Mouse (Mus musculus): ENCODE results near the gene Rab19. TPM values are rescaled to one million over a fixed set of nuclear protein-coding genes. Genes with fewer than 3 reads are reported as not detected.

Gene Rab19
- polyA plus RNA-seq, 1 experiment from 2014 or later: 0.32 TPM

GRCm38 (mm10) chr6:39420867-39421266 is 39.9 kb downstream of the Rab19 start:
- Histone ChIP-seq H3K27ac (peak overlapping the region; percentile 91; the same call in 1 of the 2 replicates), H3K9ac (no peak overlapping the region), H3K4me3 (peak overlapping the region; percentile 87; the same call in 1 of the 2 replicates), H3K36me3 (no peaks in the 10 kb centered on the region), H3K4me2 (replicated peaks) (peak overlapping the region; percentile 69), H3K9me3 (no peaks in the 10 kb centered on the region), H3K4me1 (peaks cover 9% of the 10 kb centered on the region), H3K27me3 (replicated peaks) (0 out of 2 replicates have a peak, but pooled peaks cover 3% of the 10 kb centered on the region)
- WGBS: 52% methylated on average over 4 of the region's 4 CpGs
- ATAC-seq (ENCODE audit: low FRiP score, low read depth): 0 out of 2 replicates have a peak, but pooled peaks have one; percentile 1

DNA sequence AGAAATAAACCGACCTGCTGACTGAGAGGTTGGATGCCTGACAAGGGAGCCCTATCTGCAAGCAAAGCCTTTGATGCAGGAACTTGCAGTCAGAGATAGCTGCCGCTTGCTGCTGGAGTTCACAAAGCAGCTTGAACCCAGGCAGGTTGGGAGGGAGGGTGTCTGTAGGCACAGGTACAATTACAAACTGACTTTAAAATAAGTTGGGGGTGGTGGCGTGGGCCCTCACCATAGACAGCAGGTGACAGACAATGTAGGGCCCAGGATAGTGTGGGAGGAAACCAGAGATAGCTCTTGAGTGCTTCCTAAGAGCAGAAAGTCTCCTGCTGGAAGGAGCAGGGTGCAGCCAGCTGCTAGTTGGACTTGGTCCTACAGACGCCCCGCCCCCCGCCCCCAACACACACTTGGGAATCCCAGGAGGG is 42.2 kb downstream of the Rab19 start:
- no peak overlapping the region for H3K4me3 ChIP-seq
- 0 out of 2 replicates have a peak, but pooled peaks cover 3% of the 10 kb centered on the region for H3K27me3 ChIP-seq (replicated peaks)
- no peaks in the 10 kb centered on the region for H3K9me3 ChIP-seq
- H3K36me3 ChIP-seq: no peaks in the 10 kb centered on the region
- peaks cover 3% of the 10 kb centered on the region for H3K4me1 ChIP-seq
- WGBS: 65% methylated on average over 6 of the region's 6 CpGs
- no peak for ATAC-seq (ENCODE audit: low FRiP score, low read depth)
- no peak overlapping the region for H3K4me2 ChIP-seq (replicated peaks)
- no peak overlapping the region for H3K27ac ChIP-seq
- H3K9ac ChIP-seq: no peak overlapping the region

DNA sequence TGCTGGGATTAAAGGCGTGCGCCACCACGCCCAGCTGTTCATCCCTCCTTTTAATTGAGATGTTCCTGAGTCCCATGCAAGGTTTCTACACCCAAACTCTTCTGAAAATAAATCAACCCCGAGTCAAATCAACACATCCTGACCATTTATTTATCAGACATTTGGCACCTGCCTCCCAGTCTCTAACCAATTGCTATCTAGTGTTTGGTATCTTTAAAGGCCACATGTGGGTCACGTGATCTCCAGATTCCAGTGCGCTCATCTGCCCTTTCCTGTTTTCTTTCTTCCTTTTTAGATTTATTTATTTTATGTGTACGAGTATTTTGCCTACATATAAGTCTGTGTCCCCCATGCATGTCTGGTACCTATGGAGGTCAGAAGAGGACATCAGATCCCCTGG is 42.7 kb downstream of the Rab19 start:
- Histone ChIP-seq H3K4me2 (replicated peaks) (no peak overlapping the region), H3K9me3 (no peaks in the 10 kb centered on the region), H3K9ac (no peak overlapping the region), H3K4me1 (no peaks in the 10 kb centered on the region), H3K36me3 (no peaks in the 10 kb centered on the region), H3K27me3 (replicated peaks) (0 out of 2 replicates have a peak, but pooled peaks cover 3% of the 10 kb centered on the region), H3K4me3 (no peak overlapping the region), H3K27ac (no peak overlapping the region)
- 89% methylated on average over 7 of the region's 7 CpGs for WGBS
- ATAC-seq (ENCODE audit: low FRiP score, low read depth): no peak

GRCm38 (mm10) chr6:39425181-39425580 is 44.2 kb downstream of the Rab19 start:
- H3K27ac ChIP-seq: no peak overlapping the region
- 83% methylated on average over 2 of the region's 2 CpGs for WGBS
- ATAC-seq (ENCODE audit: low FRiP score, low read depth): no peak
- H3K27me3 ChIP-seq (replicated peaks): 0 out of 2 replicates have a peak, but pooled peaks cover 3% of the 10 kb centered on the region
- H3K4me1 ChIP-seq: no peaks in the 10 kb centered on the region
- no peaks in the 10 kb centered on the region for H3K9me3 ChIP-seq
- H3K36me3 ChIP-seq: no peaks in the 10 kb centered on the region
- no peak overlapping the region for H3K4me3 ChIP-seq
- H3K4me2 ChIP-seq (replicated peaks): no peak overlapping the region
- no peak overlapping the region for H3K9ac ChIP-seq

DNA sequence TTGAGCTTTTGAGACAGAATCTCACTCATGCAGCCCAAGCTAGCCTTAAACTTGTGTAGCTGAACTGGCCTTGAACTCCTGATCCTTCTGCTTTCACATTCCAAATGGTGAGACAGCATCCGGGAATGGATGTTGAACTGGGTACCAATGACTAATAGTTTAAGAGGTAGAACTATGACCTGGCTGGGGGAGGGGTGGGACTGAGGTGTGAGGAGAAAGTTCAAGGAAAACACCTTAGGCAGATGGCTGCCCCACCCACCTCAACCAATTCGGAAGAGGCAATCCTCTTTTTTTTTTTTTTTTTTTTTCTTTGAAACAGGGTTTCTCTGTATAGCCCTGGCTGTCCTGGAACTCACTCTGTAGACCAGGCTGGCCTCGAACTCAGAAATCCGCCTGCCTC is 45.8 kb downstream of the Rab19 start:
- H3K36me3 ChIP-seq: no peaks in the 10 kb centered on the region
- H3K4me1 ChIP-seq: no peaks in the 10 kb centered on the region
- no peak overlapping the region for H3K27ac ChIP-seq
- H3K9ac ChIP-seq: no peak overlapping the region
- H3K4me2 ChIP-seq (replicated peaks): no peak overlapping the region
- WGBS: 88% methylated on average over 4 of the region's 4 CpGs
- 0 out of 2 replicates have a peak, but pooled peaks cover 3% of the 10 kb centered on the region for H3K27me3 ChIP-seq (replicated peaks)
- ATAC-seq (ENCODE audit: low FRiP score, low read depth): no peak
- no peaks in the 10 kb centered on the region for H3K9me3 ChIP-seq
- no peak overlapping the region for H3K4me3 ChIP-seq

GRCm38 (mm10) chr6:39427276-39428003 is 46.5 kb downstream of the Rab19 start:
- Histone ChIP-seq H3K9me3 (no peaks in the 10 kb centered on the region), H3K9ac (no peak overlapping the region), H3K36me3 (no peaks in the 10 kb centered on the region)

DNA sequence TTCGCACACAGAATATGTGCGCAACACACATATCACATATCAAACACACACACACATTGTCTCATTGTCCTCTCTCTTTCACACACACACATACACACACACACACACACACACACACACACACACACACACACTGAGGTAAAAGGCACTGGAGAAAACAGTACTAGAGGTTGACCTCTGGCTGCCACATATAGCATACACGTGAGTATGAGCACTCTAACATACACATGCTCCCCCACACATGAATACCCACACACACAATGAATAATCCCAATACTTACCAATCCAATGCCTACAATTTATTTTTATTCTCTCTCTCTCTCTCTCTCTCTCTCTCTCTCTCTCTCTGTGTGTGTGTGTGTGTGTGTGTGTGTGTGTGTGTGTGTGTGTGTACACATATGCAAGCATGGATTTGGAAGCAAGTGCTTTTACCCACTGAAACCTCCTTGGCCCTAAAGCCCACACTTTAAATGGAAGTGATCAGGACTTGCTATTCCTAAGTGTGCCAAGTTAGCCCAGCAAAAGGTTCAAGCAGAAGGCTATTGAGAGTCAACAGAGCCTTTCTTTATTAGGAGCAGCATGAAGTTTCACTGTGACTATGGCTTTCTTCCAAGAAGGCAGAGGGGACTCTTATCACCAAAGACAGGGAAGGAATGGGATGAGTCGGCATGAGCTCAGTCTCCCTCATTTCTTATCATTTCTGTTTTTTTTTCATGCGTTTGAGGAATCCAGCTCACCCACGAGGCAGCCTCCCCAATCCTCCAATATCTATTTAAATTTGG is 48.2 kb downstream of the Rab19 start:
- no peaks in the 10 kb centered on the region for H3K36me3 ChIP-seq
- H3K27ac ChIP-seq: no peak overlapping the region
- H3K4me3 ChIP-seq: no peak overlapping the region
- H3K27me3 ChIP-seq (replicated peaks): no peaks in the 10 kb centered on the region
- WGBS: 92% methylated on average over 6 of the region's 6 CpGs
- no peak for ATAC-seq (ENCODE audit: low FRiP score, low read depth)
- H3K9ac ChIP-seq: no peak overlapping the region
- H3K9me3 ChIP-seq: no peaks in the 10 kb centered on the region
- no peak overlapping the region for H3K4me2 ChIP-seq (replicated peaks)
- no peaks in the 10 kb centered on the region for H3K4me1 ChIP-seq

More at GRCm38 (mm10) chr6:39427276-39428003, 46.5 kb downstream of the Rab19 start:
- Histone ChIP-seq H3K4me2 (replicated peaks) (no peak overlapping the region), H3K27me3 (replicated peaks) (no peaks in the 10 kb centered on the region), H3K27ac (no peak overlapping the region), H3K4me3 (no peak overlapping the region), H3K4me1 (no peaks in the 10 kb centered on the region)
- ATAC-seq (ENCODE audit: low FRiP score, low read depth): no peak
- 92% methylated on average over 4 of the region's 4 CpGs for WGBS

DNA sequence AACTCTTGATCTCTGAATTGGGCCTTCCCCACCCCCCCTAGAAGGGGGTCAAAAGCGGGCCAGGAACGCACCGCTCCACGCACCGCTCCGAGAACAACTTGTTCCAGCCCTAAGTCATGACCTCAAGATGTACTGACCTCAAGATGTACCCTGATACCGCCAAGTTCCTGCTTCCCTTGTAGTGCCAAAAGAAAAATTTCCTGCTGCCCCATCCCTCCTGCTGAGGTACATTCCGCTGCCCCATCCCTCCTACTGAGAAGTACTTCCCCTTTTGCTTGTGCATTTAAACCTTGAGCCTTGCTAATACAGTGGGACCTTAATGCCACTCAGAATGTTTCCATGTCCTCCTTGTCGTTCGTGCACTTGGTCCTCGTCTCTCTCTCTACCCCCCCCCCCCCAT is 49.7 kb downstream of the Rab19 start:
- Histone ChIP-seq H3K4me2 (replicated peaks) (no peak overlapping the region), H3K9ac (no peak overlapping the region), H3K9me3 (no peaks in the 10 kb centered on the region), H3K27me3 (replicated peaks) (no peaks in the 10 kb centered on the region), H3K4me3 (no peak overlapping the region), H3K4me1 (peaks cover 5% of the 10 kb centered on the region; the same call in 1 of the 2 replicates), H3K27ac (no peak overlapping the region), H3K36me3 (no peaks in the 10 kb centered on the region)
- ATAC-seq (ENCODE audit: low FRiP score, low read depth): no peak
- 72% methylated on average over 11 of the region's 11 CpGs for WGBS

- WGBS: 89% methylated on average over 4 of the region's 4 CpGs
- no peak overlapping the region for H3K9ac ChIP-seq
- H3K27me3 ChIP-seq (replicated peaks): no peaks in the 10 kb centered on the region
- no peak for ATAC-seq (ENCODE audit: low FRiP score, low read depth)
- no peak overlapping the region for H3K4me2 ChIP-seq (replicated peaks)
- no peak overlapping the region for H3K27ac ChIP-seq
- no peaks in the 10 kb centered on the region for H3K36me3 ChIP-seq
- no peak overlapping the region for H3K4me3 ChIP-seq
- no peaks in the 10 kb centered on the region for H3K9me3 ChIP-seq
- H3K4me1 ChIP-seq: peaks cover 5% of the 10 kb centered on the region; the same call in 1 of the 2 replicates
Measured at GRCm38 (mm10) chr6:39433174-39433573, 52.2 kb downstream of the Rab19 start.

- H3K4me3 ChIP-seq: no peak overlapping the region
- ATAC-seq (ENCODE audit: low FRiP score, low read depth): no peak
- no peak overlapping the region for H3K27ac ChIP-seq
- no peaks in the 10 kb centered on the region for H3K36me3 ChIP-seq
- peaks cover 5% of the 10 kb centered on the region; the same call in 1 of the 2 replicates for H3K4me1 ChIP-seq
- H3K9me3 ChIP-seq: no peaks in the 10 kb centered on the region
- H3K4me2 ChIP-seq (replicated peaks): no peak overlapping the region
- H3K9ac ChIP-seq: no peak overlapping the region
- no peaks in the 10 kb centered on the region for H3K27me3 ChIP-seq (replicated peaks)
Measured at GRCm38 (mm10) chr6:39433701-39434100, 52.7 kb downstream of the Rab19 start.

- Histone ChIP-seq H3K4me1 (peaks cover 5% of the 10 kb centered on the region; the same call in 1 of the 2 replicates), H3K4me3 (no peak overlapping the region), H3K36me3 (no peaks in the 10 kb centered on the region), H3K27ac (peak overlapping the region; percentile 62; the same call in 1 of the 2 replicates), H3K9ac (no peak overlapping the region), H3K4me2 (replicated peaks) (no peak overlapping the region), H3K27me3 (replicated peaks) (no peaks in the 10 kb centered on the region), H3K9me3 (no peaks in the 10 kb centered on the region)
- 66% methylated on average over 2 of the region's 2 CpGs for WGBS
- no peak for ATAC-seq (ENCODE audit: low FRiP score, low read depth)
Measured at GRCm38 (mm10) chr6:39434111-39434885, 53.3 kb downstream of the Rab19 start.
